Mouse (Mus musculus) 3134 (cell line): ENCODE results near the gene Agbl4.

Experiments used
- DNase-seq: peaks from one replicate; pipeline ENCODE4 v3.0.0-alpha.2; 2011; ENCODE audit warnings: low spot score; ENCODE audit not compliant: insufficient read length; ENCODE audit errors: extremely low read depth

Agbl4 gene

GRCm38 (mm10) chr4:111377159-111377558, 979.7 kb downstream of the Agbl4 start:
- no peak for DNase-seq

GRCm38 (mm10) chr4:111378071-111378470, 980.6 kb downstream of the Agbl4 start:
- no peak for DNase-seq

- no peak for DNase-seq
Observed at GRCm38 (mm10) chr4:111383101-111383500, 985.6 kb downstream of the Agbl4 start.

GRCm38 (mm10) chr4:111390736-111391135, 993.3 kb downstream of the Agbl4 start:
- DNase-seq, result no peak

- no peak for DNase-seq
Observed at GRCm38 (mm10) chr4:111399784-111400183, 1002.3 kb downstream of the Agbl4 start.

- no peak for DNase-seq
Observed at GRCm38 (mm10) chr4:111400676-111401075, 1003.2 kb downstream of the Agbl4 start.

GRCm38 (mm10) chr4:111403243-111403642, 1005.8 kb downstream of the Agbl4 start:
- no peak for DNase-seq

GRCm38 (mm10) chr4:111410731-111411130, 1013.3 kb downstream of the Agbl4 start:
- no peak for DNase-seq

GRCm38 (mm10) chr4:111414399-111414798, 1016.9 kb downstream of the Agbl4 start:
- no peak for DNase-seq

GRCm38 (mm10) chr4:111414818-111415488, 1017.5 kb downstream of the Agbl4 start, which contains the start of gene Bend5:
Gene Bend5 (plus strand): TSS chr4:111415006.
- DNase-seq, result no peak

- no peak for DNase-seq
Observed at GRCm38 (mm10) chr4:111416126-111416525, 1018.7 kb downstream of the Agbl4 start.

GRCm38 (mm10) chr4:111416551-111416950, 1019.1 kb downstream of the Agbl4 start:
- no peak for DNase-seq

GRCm38 (mm10) chr4:111417716-111418115, 1020.3 kb downstream of the Agbl4 start:
- DNase-seq, result no peak

GRCm38 (mm10) chr4:111419476-111419875, 1022.0 kb downstream of the Agbl4 start:
- DNase-seq, result no peak

- DNase-seq, result no peak
Observed at GRCm38 (mm10) chr4:111420031-111420430, 1022.6 kb downstream of the Agbl4 start.

GRCm38 (mm10) chr4:111420955-111421354, 1023.5 kb downstream of the Agbl4 start:
- DNase-seq, result no peak

GRCm38 (mm10) chr4:111421785-111422184, 1024.3 kb downstream of the Agbl4 start:
- DNase-seq, result no peak

GRCm38 (mm10) chr4:111424371-111424950, 1027.0 kb downstream of the Agbl4 start:
- DNase-seq, result no peak

- peak; percentile 24 for DNase-seq
Observed at GRCm38 (mm10) chr4:111425170-111425569, 1027.7 kb downstream of the Agbl4 start.

GRCm38 (mm10) chr4:111431186-111431585, 1033.7 kb downstream of the Agbl4 start:
- DNase-seq, result no peak

GRCm38 (mm10) chr4:111432013-111432412, 1034.6 kb downstream of the Agbl4 start:
- DNase-seq, result no peak

- no peak for DNase-seq
Observed at GRCm38 (mm10) chr4:111432417-111432816, 1035.0 kb downstream of the Agbl4 start.
